Mouse (Mus musculus): Measurements from ENCODE around the gene Rpl27a. TPM values are rescaled to one million over a fixed set of nuclear protein-coding genes. Genes with fewer than 3 reads are reported as not detected.

Gene Rpl27a
- total RNA-seq, 2 experiments from 2014 or later: 264 to 272 TPM

DNA sequence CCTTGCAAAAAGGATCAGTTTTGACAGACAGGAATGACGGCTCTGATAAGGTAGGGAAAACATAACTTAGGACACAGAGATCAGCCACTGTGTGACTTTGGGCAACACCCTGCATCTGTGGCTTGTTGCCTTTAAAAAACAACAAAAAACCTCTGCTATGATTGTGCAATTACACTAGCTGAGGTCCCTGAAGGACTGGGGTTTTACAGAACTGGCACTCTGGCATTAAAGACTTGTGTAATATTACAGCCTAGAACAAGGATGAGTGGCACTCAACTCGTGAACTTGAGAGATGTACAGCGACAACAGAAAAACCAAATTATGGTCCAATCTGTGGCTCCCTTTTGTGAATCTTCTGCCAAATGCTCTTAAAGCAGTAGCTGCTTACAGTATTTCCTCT lies 5.8 kb downstream of the Rpl27a start:
- DNase-seq (ENCODE audit: low spot score in 2 of 2): no peak

DNA sequence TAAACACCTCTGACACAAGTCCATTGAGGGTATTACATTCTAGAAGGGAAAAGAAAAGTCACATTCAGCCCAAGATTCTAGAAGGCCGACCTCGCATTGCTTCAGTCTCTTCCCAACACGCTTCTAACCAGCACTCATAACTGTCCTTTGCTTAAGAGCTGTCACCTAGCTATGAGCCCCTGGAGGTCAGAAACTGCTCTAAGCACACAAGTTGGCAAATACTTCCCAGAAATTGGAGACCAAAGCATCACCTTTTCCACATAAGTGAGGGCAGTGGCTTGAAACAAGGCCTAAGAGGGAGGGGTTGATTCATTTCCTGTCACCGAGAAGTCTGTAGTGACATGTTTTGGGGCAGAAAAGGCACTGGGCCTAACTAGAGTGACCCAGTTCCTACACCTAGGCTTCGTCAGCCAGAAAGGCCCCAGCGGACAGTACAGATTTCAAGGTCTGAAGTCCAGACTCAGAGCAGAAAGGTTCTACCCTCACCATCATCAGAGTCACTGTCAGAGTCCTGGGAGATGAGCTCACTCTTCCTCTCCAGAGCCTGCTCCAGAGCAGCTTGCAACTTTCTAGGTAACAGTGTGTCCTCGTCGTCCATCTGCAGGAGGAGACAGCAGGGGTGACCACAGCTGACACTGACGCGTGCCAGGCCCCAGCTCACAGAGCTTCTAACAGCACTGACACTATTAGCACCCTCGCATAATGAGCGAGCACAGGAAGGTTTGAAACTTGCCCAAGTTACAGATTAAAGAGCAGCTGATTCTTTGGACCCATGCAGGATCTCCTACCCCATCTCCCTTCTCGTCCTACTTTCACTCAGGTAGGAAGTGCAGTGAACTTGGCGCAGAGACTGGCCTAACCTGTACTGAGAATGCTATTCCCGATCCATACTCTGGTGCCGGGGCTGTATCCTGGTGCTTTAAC lies 7.1 kb downstream of the Rpl27a start:
- no peak for DNase-seq (ENCODE audit: low spot score in 2 of 2)

DNA sequence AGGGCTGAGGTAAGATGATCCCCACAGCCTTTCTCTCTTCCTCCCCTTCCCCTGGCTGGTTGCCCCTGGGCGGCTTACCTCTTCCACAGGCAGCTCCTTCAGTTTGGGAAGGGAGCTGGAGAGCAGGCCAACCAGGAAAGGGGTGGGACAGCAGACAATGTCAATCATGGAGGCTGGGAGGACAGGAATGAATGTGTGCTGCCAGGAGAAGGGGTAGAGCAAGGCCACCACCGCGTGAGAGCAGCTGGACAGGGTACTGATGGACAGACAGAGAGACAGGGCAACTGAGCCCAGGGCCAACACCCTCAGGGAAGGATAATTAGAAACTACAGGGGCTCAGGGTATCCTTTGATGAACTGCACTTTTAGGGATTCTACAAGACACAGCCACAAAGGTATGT lies 8.6 kb downstream of the Rpl27a start:
- no peak for DNase-seq (ENCODE audit: low spot score in 2 of 2)

DNA sequence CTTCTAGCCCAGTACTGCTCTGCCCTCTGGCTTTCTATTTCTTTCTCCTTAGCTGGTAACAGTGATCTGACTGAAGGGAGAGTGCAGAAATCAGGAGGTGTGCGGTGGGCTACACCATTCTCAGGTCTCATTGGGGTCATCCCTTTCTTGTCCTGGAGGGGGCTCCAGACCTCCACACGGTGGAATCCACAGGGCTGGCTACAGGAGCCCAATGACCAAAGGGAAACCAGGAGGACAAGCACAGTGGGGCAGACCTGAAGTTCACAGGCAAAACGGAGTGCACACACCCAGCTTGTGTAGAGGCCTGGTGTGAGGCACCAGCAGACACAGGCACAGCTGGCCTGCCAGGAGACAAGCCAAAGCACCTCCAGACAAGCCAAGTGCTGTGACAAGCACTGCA lies 9.4 kb downstream of the Rpl27a start:
- DNase-seq (ENCODE audit: low spot score in 2 of 2): no peak

DNA sequence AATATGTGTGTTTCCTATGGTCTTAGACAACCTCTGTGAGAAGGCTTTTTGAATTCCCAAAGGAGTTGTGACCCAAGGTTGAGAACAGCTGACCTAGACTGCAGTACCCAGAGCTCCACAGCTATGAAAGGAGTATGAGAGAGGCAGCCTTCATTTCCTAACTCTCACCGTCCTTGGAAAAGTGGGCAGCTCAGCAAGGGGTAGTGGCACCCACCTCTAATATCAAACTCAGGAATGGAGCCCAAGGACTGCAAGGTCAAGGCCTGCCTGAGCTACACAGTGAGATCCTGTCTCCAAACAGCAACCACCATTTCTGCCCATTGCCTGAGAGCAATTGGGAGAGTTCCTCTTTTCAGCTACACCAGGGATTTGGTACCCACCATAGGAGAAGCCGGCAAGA lies 10.8 kb downstream of the Rpl27a start:
- no peak for DNase-seq (ENCODE audit: low spot score in 2 of 2)

DNA sequence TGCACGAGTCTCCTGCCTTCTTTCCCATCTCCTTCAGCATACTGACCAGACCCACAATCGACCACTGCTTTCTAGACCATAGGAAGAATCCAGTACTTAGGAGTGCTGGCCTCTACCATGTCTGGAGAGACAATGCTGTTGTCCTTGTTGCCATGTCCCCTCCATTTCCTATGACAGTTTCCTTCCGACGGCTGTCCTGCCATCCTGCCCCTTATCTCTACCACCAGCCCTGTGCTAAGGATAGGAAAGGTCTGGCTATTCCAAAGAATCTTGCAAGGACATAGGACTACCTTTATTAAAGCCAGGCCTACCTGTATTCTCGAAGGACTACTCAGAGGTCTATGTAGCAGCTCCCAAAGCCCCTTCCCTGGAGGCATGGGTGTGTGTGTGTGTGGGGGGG lies 12.6 kb downstream of the Rpl27a start:
- no peak for DNase-seq (ENCODE audit: low spot score in 2 of 2)

DNA sequence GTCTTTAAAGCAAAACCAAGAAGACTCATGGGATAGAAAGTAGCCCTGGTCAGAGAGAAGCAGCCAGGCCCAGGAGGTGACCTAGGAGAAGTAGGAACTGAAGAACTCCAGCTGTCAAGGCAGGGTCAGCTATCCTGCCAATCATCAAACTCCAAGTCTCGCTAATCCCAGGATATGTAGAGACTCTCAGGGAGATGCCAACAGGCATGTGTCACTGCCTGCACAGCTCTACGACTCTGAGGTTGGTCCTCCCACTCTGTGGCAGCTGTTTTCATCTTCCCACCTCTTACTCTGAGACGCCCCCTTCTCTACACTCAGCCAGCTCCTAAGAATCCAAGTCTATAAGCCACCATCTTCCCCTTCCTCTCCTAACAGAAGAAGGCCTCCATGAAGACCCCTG lies 13.7 kb downstream of the Rpl27a start:
- DNase-seq (ENCODE audit: low spot score in 2 of 2): no peak

DNA sequence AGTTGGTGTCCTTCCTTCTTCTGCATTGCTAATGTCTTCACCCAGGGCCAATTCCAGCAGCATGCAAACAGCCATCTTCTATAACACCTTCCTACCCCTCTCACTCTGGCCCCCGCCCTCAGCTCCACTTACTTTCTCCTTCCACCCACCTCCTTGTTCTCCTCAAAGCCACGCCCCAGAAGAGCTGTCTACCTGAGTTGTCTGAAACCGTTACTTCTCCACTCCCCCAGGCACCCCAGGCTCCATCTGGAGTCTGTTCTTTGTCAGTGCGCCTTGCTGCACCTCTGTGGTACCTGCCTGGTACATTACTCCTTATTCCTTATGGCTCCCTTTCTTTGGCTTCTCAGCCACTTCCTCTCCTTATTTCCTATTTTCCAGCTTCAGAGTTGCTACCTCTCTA lies 14.2 kb downstream of the Rpl27a start:
- no peak for DNase-seq (ENCODE audit: low spot score in 2 of 2)

DNA sequence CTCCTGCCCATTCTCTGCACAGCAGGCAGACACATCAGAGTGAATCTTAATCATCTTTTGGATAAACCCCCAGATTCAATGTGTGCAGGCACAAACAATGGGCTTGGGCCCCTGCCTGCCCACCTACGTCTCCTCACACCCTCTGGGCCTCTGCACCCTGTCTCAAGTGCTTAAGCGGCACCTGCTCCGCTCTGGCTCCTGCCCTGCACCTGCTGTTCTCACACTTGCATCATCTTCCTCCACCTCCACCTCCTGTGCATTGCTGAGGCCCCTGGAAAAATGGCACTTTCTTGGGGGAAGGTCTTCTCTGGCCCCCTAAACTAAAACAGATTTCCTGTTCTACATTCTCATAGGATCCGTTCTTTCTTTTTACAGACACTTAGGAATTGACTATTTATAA lies 14.9 kb downstream of the Rpl27a start:
- DNase-seq (ENCODE audit: low spot score in 2 of 2): no peak

DNA sequence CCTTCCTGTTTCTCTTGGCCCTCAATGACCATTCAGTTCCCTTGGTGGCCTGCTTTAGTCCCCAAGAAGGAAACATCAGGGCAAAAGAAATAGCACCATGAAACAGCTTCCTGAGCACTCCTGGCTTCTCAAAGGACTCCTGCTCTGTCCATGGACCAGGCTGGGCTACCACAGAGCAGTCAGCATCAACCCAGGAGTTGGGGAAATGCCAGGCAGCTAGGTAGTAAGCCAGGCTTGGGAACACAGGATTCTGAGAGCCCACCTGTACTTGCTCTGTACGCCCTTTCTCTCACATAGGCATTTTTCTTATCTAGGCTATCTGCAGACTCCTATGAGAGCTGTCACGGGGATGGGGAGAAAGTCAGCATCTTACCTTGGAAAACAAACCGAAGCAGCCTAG lies 16.0 kb downstream of the Rpl27a start:
- DNase-seq (ENCODE audit: low spot score in 2 of 2): no peak

DNA sequence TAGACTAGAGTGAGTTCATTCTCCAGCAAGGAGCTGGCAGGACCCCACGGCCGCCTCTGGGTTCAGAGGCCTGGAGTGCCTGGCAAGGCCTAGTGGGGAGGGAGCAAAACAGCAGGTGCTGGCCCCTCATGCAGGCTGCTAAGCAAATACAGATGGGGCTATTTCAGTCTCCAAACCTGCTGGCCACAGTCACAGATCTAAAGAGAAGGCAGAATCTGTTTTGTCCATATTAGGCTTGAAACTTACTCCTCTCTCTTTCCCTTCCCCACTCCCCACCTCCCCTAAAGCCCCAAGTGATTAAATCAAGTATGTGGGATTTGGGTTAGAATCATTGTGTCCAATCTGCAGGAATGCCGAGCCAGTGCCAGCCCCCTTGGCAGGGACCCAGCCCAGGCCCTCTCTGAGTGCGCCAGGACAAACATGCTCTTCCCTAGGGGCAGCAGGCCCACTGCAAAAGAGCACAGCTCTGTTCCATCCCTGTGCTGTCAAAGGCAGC lies 17.6 kb downstream of the Rpl27a start:
- no peak for DNase-seq (ENCODE audit: low spot score in 2 of 2)

DNA sequence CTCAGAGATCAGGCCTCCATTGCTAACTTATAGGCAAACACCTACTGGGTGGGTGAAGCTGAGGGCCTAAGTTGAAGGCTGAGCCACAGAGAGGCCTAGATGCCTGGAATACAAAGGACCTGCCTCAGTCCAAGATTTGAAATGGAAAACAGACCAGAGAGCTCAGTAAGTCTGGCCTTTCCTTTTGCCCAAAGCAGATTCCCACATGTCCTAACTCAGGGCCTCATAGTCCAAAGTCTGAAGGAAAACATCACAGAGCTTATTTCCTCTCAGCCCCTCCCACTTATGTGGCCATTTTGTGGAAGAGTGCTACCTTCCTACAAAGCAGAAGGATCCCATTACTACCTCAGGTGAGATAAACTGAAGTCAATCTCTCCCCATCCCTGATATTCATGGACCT lies 22.0 kb downstream of the Rpl27a start:
- DNase-seq (ENCODE audit: low spot score in 2 of 2): no peak

DNA sequence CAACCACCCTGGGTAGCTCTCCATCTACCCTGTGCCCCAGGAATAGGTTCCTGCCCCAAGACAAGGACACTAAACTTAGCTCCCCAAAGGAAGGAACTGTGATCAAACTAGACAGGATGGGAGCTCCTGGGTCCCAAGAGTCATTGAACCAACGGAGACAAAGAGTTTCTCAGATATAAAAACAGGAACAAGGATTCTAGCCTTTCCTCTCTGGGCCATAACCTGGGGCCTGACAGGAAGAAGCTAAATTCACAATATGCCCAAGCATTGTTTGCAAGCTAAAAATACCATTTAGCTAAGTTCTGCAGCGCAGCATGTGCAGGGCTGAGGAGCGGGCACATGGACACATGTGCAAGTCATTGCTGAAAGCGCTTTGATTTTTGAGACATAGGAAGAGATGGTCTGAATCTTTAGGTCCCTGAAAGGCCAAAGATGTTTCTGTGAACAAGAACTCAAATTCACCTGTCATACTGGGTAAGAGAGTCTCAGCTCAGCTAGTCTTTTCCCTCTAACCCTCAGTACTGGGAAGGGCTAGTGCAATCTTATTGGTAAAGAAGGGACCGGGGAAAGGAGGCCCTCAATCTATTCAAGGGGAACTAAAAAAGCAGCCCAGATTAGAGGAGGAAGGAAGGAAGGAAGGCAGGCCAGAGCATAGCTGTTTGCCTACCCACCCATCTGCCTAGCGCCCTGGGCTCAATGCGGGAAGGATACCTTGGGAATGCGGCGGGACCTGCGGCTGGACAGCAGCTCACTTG lies 22.8 kb downstream of the Rpl27a start:
- DNase-seq (ENCODE audit: low spot score in 2 of 2): no peak

DNA sequence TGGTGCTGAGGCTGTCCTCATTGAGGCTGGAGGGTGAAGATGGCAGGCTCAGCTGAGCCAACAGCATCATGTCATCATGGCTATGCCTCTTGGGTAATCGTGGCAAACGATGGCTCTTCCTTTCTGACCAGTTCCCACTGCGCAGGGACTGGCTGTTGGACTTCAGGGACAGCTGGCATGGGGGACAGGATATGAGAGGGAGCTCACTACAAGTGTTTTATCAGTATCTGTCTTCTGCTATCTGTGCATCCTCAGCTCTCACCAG lies 23.3 kb downstream of the Rpl27a start:
- DNase-seq (ENCODE audit: low spot score in 2 of 2): no peak

DNA sequence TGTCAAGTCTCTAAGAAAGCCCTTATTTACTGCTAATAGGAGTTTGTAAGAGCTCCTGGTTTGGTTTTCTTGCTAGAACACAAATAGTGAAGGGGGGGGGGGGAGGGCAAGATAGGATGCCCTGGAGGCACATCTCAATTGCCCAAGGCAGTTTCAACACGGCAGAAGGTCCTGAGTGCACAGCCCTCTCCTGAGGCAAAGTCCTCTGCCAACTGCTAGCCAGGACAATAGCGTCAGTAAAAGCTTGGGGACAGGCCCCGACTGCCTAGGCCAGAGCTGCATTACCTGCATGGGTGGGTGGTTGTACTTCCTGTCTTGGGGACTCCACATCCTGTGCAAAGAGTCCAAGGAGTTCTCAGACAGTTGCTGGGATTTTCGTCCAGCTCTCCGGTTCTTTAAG lies 25.8 kb downstream of the Rpl27a start:
- no peak for DNase-seq (ENCODE audit: low spot score in 2 of 2)

DNA sequence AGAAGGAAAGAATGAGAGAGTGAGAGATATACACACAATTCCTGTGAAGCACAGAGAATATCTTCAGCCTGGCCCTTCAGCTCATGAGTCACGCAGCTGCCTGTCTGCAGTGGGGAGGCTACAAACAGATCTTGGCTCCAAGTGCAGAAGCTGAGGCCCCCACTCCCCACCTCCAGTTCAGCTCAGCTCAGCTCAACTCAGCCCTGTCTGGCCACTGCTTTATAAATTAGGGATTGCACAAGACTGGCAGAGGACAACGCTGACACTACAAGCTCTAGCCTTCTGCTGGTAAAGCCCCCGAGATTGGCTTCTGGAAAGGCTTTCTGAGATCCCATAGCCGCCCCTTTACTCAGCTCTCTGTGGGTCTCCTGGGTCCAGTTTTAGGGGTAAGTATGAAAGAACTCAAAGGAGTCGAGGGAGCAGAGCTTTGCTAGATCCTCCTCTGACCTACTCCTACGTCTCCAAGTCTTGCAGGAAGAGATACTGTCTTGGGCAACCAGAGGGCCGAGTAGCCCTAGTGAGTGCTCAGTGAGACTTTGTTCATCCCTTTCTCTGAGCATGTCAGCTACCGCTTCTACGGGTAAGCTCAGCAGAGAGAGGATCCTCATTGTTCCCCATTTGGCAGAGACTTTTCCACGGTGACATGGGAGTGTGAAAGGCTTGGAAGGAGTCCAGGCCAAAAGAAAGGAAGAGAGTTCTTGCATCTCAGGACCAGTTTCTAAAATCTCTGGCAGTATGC lies 26.5 kb downstream of the Rpl27a start:
- DNase-seq (ENCODE audit: low spot score in 2 of 2): no peak

DNA sequence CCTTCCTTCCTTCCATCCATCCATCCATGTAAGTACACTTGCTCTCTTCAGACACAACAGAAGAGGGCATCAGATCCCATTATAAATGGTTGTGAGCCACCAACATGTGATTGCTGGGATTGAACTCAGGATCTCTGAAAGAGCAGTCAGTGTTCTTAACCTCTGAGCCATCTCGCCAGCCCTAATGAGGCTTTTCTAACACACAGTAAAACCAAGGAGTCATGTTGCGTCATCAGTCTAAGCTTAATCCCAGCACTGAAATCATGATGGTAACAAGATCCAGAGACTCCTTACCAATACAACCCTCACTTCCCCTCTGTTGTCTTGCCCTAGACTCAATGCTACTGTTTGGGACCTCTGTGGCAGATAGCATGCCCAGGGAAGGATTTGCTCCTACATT lies 27.2 kb downstream of the Rpl27a start:
- no peak for DNase-seq (ENCODE audit: low spot score in 2 of 2)

DNA sequence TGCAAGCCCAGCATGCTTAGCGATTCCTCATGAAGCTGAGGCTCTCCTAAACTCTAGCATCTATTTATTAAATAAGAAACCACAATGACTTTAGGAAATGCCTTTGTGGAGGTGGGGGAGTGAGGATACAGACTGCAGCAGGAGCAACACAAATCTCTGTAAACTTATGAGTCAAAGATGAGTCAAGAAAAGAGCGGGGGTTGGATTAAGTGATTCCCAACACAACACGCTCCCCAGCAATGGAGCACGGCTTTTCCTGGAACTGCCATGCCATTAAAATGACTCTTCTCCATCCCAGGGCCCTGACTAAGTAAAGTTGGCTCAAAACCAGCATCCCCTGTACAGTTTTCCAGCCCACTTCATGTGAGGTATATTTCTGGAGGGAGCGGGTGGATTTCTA lies 27.8 kb downstream of the Rpl27a start:
- DNase-seq (ENCODE audit: low spot score in 2 of 2): no peak

DNA sequence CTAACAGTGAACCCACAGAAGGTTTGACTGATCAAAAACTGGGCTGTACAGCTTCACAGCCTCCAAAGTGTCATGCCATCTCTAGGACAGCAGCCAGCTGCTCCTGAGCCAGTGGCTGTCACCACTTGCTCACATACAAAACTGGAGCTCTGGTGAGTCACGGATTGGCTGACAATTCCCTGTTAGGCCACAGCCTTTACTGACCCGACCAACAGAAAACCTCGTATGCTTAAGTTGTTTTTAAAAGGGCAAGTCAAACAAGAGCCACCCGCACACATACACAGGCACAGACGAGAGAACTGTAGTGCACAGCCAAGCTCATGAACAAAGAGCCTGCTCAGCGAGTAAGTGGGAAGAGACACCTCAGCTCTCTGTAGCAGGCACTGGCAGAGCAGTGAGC lies 40.6 kb downstream of the Rpl27a start:
- DNase-seq (ENCODE audit: low spot score in 2 of 2): no peak

DNA sequence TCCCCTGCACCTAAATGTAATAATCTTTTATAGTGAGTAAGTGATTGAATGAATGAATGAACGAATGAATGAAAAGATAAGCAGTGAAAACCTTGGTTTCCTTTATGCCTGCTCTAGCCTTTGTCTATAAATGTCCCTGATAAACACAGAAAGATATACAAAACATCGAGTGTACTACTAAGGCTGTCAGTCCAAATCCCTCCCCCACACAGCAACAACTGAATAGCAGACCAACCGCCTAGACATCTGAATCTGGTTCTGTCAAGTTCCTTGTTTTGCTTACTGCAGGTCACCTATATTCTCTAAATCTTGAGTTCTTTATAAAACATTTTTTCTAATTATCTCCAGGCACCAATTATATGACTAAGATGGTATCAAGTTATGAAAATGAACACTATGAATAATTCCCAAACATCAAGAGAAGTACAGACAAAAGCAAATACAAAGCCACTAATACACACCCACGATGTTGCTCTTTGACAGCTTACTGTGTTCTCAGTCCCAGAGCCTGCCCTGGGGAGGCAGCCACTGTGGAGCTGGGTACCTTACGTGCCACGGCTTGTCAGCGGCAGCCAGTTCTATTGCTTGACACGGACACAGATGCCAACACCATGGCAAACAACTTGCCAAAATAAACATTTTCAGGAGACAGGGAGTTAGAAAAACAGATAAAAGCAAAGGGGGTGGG lies 42.7 kb downstream of the Rpl27a start:
- DNase-seq (ENCODE audit: low spot score in 2 of 2): no peak

DNA sequence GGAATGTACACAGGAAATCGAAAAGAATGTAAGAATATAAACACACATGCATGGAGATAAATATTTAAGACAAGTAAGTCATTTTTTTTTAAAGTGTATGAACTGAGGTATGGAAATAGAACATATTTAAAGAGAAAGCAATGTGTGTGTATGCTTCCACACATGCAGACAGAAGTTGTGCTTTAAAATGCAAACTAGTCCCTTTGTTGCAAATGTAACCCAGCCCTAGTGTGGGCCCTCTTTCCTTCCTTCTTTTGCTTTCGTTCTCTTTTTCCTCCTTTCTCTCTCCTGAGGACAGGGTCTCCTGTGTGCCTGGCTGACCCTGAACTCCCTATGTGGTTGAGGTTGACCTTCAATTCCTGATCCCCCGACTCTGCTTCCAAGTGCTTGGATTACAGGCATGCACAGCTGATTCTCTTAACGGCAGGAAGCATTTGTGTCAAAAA lies 43.2 kb downstream of the Rpl27a start:
- no peak for DNase-seq (ENCODE audit: low spot score in 2 of 2)

All from adrenal gland, postnatal 4 days (tissue).